Mouse (Mus musculus): ENCODE data around the gene Olfm1. TPM values are rescaled to one million over a fixed set of nuclear protein-coding genes. Genes with fewer than 3 reads are reported as not detected.

Olfm1 gene
- polyA plus RNA-seq, 2 experiments, result 24.6 to 42.1 TPM

GRCm38 (mm10) chr2:28212911-28213310 is 20.1 kb downstream of the Olfm1 start:
- DNase-seq (ENCODE audit: low spot score), result no peak
- H3K4me1 ChIP-seq (ENCODE audit: control insufficient read depth, insufficient read depth, low read length), result no peaks in the 10 kb centered on the region
- H3K4me3 ChIP-seq (replicated peaks; ENCODE audit: low read length), result no peak overlapping the region
- no peaks in the 10 kb centered on the region for H3K9me3 ChIP-seq (ENCODE audit: control insufficient read depth, low read length)
- no peak for TF ChIP-seq POLR2A (IDR thresholded peaks at IDR 0.05; ENCODE audit: borderline replicate concordance, extremely low read depth, insufficient read depth, insufficient read length)
- peaks cover 26% of the 10 kb centered on the region for H3K36me3 ChIP-seq (ENCODE audit: control insufficient read depth, insufficient read depth, low read length)
- H3K9ac ChIP-seq (ENCODE audit: low read depth, low read length, severe bottlenecking), result no peak overlapping the region
- H3K27ac ChIP-seq (replicated peaks; ENCODE audit: low read depth, low read length), result no peak overlapping the region
- no peak for ATAC-seq (ENCODE audit: low FRiP score, low read depth)
- 40% methylated on average over 5 of the region's 5 CpGs for WGBS
- H3K27me3 ChIP-seq (ENCODE audit: control insufficient read depth, insufficient read depth, low read length), result no peaks in the 10 kb centered on the region
- H3K4me2 ChIP-seq (replicated peaks; ENCODE audit: low read depth, low read length, severe bottlenecking), result no peak overlapping the region

- 83% methylated on average over 5 of the region's 5 CpGs for WGBS
- Histone ChIP-seq H3K27ac (replicated peaks; ENCODE audit: low read depth, low read length) (no peak overlapping the region), H3K27me3 (ENCODE audit: control insufficient read depth, insufficient read depth, low read length) (no peaks in the 10 kb centered on the region), H3K4me3 (replicated peaks; ENCODE audit: low read length) (no peak overlapping the region), H3K4me1 (ENCODE audit: control insufficient read depth, insufficient read depth, low read length) (no peaks in the 10 kb centered on the region), H3K4me2 (replicated peaks; ENCODE audit: low read depth, low read length, severe bottlenecking) (no peak overlapping the region), H3K9ac (ENCODE audit: low read depth, low read length, severe bottlenecking) (no peak overlapping the region), H3K9me3 (ENCODE audit: control insufficient read depth, low read length) (no peaks in the 10 kb centered on the region), H3K36me3 (ENCODE audit: control insufficient read depth, insufficient read depth, low read length) (peaks cover 26% of the 10 kb centered on the region)
- ATAC-seq (ENCODE audit: low FRiP score, low read depth) (no peak), DNase-seq (ENCODE audit: low spot score) (no peak)
- no peak for TF ChIP-seq POLR2A (IDR thresholded peaks at IDR 0.05; ENCODE audit: borderline replicate concordance, extremely low read depth, insufficient read depth, insufficient read length)
Observed at GRCm38 (mm10) chr2:28216211-28216775, 23.5 kb downstream of the Olfm1 start.

- Histone ChIP-seq H3K9ac (ENCODE audit: low read depth, low read length, severe bottlenecking) (no peak overlapping the region), H3K36me3 (ENCODE audit: control insufficient read depth, insufficient read depth, low read length) (peaks cover 26% of the 10 kb centered on the region), H3K4me3 (replicated peaks; ENCODE audit: low read length) (no peak overlapping the region), H3K4me1 (ENCODE audit: control insufficient read depth, insufficient read depth, low read length) (no peaks in the 10 kb centered on the region), H3K4me2 (replicated peaks; ENCODE audit: low read depth, low read length, severe bottlenecking) (no peak overlapping the region), H3K27ac (replicated peaks; ENCODE audit: low read depth, low read length) (no peak overlapping the region), H3K27me3 (ENCODE audit: control insufficient read depth, insufficient read depth, low read length) (no peaks in the 10 kb centered on the region), H3K9me3 (ENCODE audit: control insufficient read depth, low read length) (no peaks in the 10 kb centered on the region)
- WGBS, result 89% methylated on average over 1 of the region's 1 CpGs
- ATAC-seq (ENCODE audit: low FRiP score, low read depth) (no peak), DNase-seq (ENCODE audit: low spot score) (no peak)
- no peak for TF ChIP-seq POLR2A (IDR thresholded peaks at IDR 0.05; ENCODE audit: borderline replicate concordance, extremely low read depth, insufficient read depth, insufficient read length)
Observed at GRCm38 (mm10) chr2:28217783-28218182, 25.0 kb downstream of the Olfm1 start.

- H3K9ac ChIP-seq (ENCODE audit: low read depth, low read length, severe bottlenecking), result no peak overlapping the region
- no peaks in the 10 kb centered on the region for H3K27me3 ChIP-seq (ENCODE audit: control insufficient read depth, insufficient read depth, low read length)
- no peaks in the 10 kb centered on the region for H3K9me3 ChIP-seq (ENCODE audit: control insufficient read depth, low read length)
- H3K4me3 ChIP-seq (replicated peaks; ENCODE audit: low read length), result no peak overlapping the region
- ATAC-seq (ENCODE audit: low FRiP score, low read depth) (no peak), DNase-seq (ENCODE audit: low spot score) (no peak)
- H3K4me1 ChIP-seq (ENCODE audit: control insufficient read depth, insufficient read depth, low read length), result no peaks in the 10 kb centered on the region
- H3K4me2 ChIP-seq (replicated peaks; ENCODE audit: low read depth, low read length, severe bottlenecking), result no peak overlapping the region
- WGBS, result 72% methylated on average over 7 of the region's 7 CpGs
- H3K36me3 ChIP-seq (ENCODE audit: control insufficient read depth, insufficient read depth, low read length), result peaks cover 19% of the 10 kb centered on the region
- TF ChIP-seq POLR2A (IDR thresholded peaks at IDR 0.05; ENCODE audit: borderline replicate concordance, extremely low read depth, insufficient read depth, insufficient read length), result no peak
- no peak overlapping the region for H3K27ac ChIP-seq (replicated peaks; ENCODE audit: low read depth, low read length)
Observed at GRCm38 (mm10) chr2:28218651-28219356, 26.0 kb downstream of the Olfm1 start.

GRCm38 (mm10) chr2:28219625-28220024 is 26.8 kb downstream of the Olfm1 start:
- ATAC-seq (ENCODE audit: low FRiP score, low read depth), result no peak
- WGBS, result 93% methylated on average over 1 of the region's 1 CpGs
- H3K9ac ChIP-seq (ENCODE audit: low read depth, low read length, severe bottlenecking), result no peak overlapping the region

More at GRCm38 (mm10) chr2:28219625-28220024, 26.8 kb downstream of the Olfm1 start:
- Histone ChIP-seq H3K36me3 (ENCODE audit: control insufficient read depth, insufficient read depth, low read length) (peaks cover 14% of the 10 kb centered on the region), H3K4me2 (replicated peaks; ENCODE audit: low read depth, low read length, severe bottlenecking) (no peak overlapping the region), H3K27ac (replicated peaks; ENCODE audit: low read depth, low read length) (no peak overlapping the region), H3K4me1 (ENCODE audit: control insufficient read depth, insufficient read depth, low read length) (no peaks in the 10 kb centered on the region), H3K9me3 (ENCODE audit: control insufficient read depth, low read length) (no peaks in the 10 kb centered on the region), H3K4me3 (replicated peaks; ENCODE audit: low read length) (no peak overlapping the region), H3K27me3 (ENCODE audit: control insufficient read depth, insufficient read depth, low read length) (no peaks in the 10 kb centered on the region)
- DNase-seq (ENCODE audit: low spot score), result no peak
- TF ChIP-seq POLR2A (IDR thresholded peaks at IDR 0.05; ENCODE audit: borderline replicate concordance, extremely low read depth, insufficient read depth, insufficient read length), result no peak
